Mouse (Mus musculus): ENCODE results near the gene Rab30. TPM values are rescaled to one million over a fixed set of nuclear protein-coding genes. Genes with fewer than 3 reads are reported as not detected.
A peak's percentile ranks its signal among the peaks of the same experiment; 100 is the strongest.

Gene Rab30
- polyA plus RNA-seq, 1 experiment from 2014 or later = 422 TPM

GRCm38 (mm10) chr7:92740411-92741115 lies 840 bp upstream of the Rab30 start:
- peak overlapping the region; percentile 87 for H3K4me2 ChIP-seq (replicated peaks; ENCODE audit: low read depth)
- no peaks in the 10 kb centered on the region for H3K4me1 ChIP-seq (replicated peaks; ENCODE audit: control insufficient read depth, insufficient read depth, low read length)
- no peak for ATAC-seq
- H3K4me3 ChIP-seq (ENCODE audit: low read depth, low read length) = peak overlapping the region; percentile 89
- 1% methylated on average over 23 of the region's 23 CpGs for WGBS
- H3K9ac ChIP-seq (ENCODE audit: low read depth, low read length) = peak overlapping the region; percentile 97
- H3K27ac ChIP-seq (ENCODE audit: low read depth, low read length) = peak overlapping the region; percentile 92
- no peak for TF ChIP-seq CTCF (IDR thresholded peaks at IDR 0.05; ENCODE audit: low read depth)
- no peaks in the 10 kb centered on the region for H3K27me3 ChIP-seq (replicated peaks; ENCODE audit: control insufficient read depth, insufficient read depth, low read length)
- no peaks in the 10 kb centered on the region for H3K9me3 ChIP-seq (ENCODE audit: control insufficient read depth)
- H3K36me3 ChIP-seq (ENCODE audit: control insufficient read depth, insufficient read depth) = peaks cover 11% of the 10 kb centered on the region

- peak overlapping the region; percentile 89 for H3K4me3 ChIP-seq (ENCODE audit: low read depth, low read length)
- no peak for TF ChIP-seq CTCF (IDR thresholded peaks at IDR 0.05; ENCODE audit: low read depth)
- H3K36me3 ChIP-seq (ENCODE audit: control insufficient read depth, insufficient read depth) = peaks cover 11% of the 10 kb centered on the region
- H3K9me3 ChIP-seq (ENCODE audit: control insufficient read depth) = no peaks in the 10 kb centered on the region
- WGBS = under 1% methylated on average over 9 of the region's 9 CpGs
- H3K4me1 ChIP-seq (replicated peaks; ENCODE audit: control insufficient read depth, insufficient read depth, low read length) = no peaks in the 10 kb centered on the region
- peak overlapping the region; percentile 86 for H3K27ac ChIP-seq (ENCODE audit: low read depth, low read length)
- peak; percentile 7; the same call in 1 of the 2 replicates for ATAC-seq
- peak overlapping the region; percentile 87 for H3K4me2 ChIP-seq (replicated peaks; ENCODE audit: low read depth)
- H3K27me3 ChIP-seq (replicated peaks; ENCODE audit: control insufficient read depth, insufficient read depth, low read length) = no peaks in the 10 kb centered on the region
- peak overlapping the region; percentile 57 for H3K9ac ChIP-seq (ENCODE audit: low read depth, low read length)
These were observed 452 bp downstream of the Rab30 start for GRCm38 (mm10) chr7:92741861-92742249.

- no peaks in the 10 kb centered on the region for H3K4me1 ChIP-seq (replicated peaks; ENCODE audit: control insufficient read depth, insufficient read depth, low read length)
- ATAC-seq = no peak
- H3K36me3 ChIP-seq (ENCODE audit: control insufficient read depth, insufficient read depth) = peaks cover 9% of the 10 kb centered on the region
- H3K27me3 ChIP-seq (replicated peaks; ENCODE audit: control insufficient read depth, insufficient read depth, low read length) = no peaks in the 10 kb centered on the region
- peak overlapping the region; percentile 57 for H3K9ac ChIP-seq (ENCODE audit: low read depth, low read length)
- 0% methylated on average over 16 of the region's 16 CpGs for WGBS
- H3K9me3 ChIP-seq (ENCODE audit: control insufficient read depth) = no peaks in the 10 kb centered on the region
- H3K27ac ChIP-seq (ENCODE audit: low read depth, low read length) = peak overlapping the region; percentile 86
- H3K4me2 ChIP-seq (replicated peaks; ENCODE audit: low read depth) = peak overlapping the region; percentile 87
- no peak for TF ChIP-seq CTCF (IDR thresholded peaks at IDR 0.05; ENCODE audit: low read depth)
- H3K4me3 ChIP-seq (ENCODE audit: low read depth, low read length) = peak overlapping the region; percentile 89
These were observed 938 bp downstream of the Rab30 start for GRCm38 (mm10) chr7:92742341-92742741.

GRCm38 (mm10) chr7:92742774-92743173 lies 1.4 kb downstream of the Rab30 start:
- no peaks in the 10 kb centered on the region for H3K27me3 ChIP-seq (replicated peaks; ENCODE audit: control insufficient read depth, insufficient read depth, low read length)
- no peak for TF ChIP-seq CTCF (IDR thresholded peaks at IDR 0.05; ENCODE audit: low read depth)
- H3K27ac ChIP-seq (ENCODE audit: low read depth, low read length) = peak overlapping the region; percentile 86; the same call in 1 of the 2 replicates
- H3K4me1 ChIP-seq (replicated peaks; ENCODE audit: control insufficient read depth, insufficient read depth, low read length) = no peaks in the 10 kb centered on the region
- peak overlapping the region; percentile 87 for H3K4me2 ChIP-seq (replicated peaks; ENCODE audit: low read depth)
- H3K9me3 ChIP-seq (ENCODE audit: control insufficient read depth) = no peaks in the 10 kb centered on the region
- H3K9ac ChIP-seq (ENCODE audit: low read depth, low read length) = peak overlapping the region; percentile 57; the same call in 1 of the 2 replicates
- ATAC-seq = peak; percentile 12; the same call in 1 of the 2 replicates
- WGBS = 0% methylated on average over 6 of the region's 6 CpGs
- peaks cover 6% of the 10 kb centered on the region; the same call in 1 of the 2 replicates for H3K36me3 ChIP-seq (ENCODE audit: control insufficient read depth, insufficient read depth)
- H3K4me3 ChIP-seq (ENCODE audit: low read depth, low read length) = peak overlapping the region; percentile 89

DNA sequence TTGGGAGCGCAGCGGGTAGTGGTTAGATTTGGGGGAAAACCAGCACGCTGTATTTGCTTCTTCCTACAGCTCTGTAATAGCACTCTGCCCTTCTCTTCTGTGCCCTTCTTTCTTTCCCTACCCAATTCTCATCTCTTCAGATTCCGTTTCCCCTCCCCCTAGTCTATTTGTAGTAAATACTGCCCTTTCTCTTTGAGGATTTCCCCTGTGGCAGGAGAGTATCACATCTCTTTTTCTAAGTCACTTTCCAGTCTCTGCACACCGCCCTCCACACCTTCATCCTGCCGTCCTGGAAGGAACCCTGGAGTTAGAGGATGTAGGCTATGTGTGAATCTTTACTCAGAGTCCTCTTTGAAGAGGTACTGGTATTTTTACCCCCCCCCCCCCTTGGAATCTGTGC lies 1.9 kb downstream of the Rab30 start:
- ATAC-seq = no peak
- Histone ChIP-seq H3K9me3 (ENCODE audit: control insufficient read depth) (no peaks in the 10 kb centered on the region), H3K27ac (ENCODE audit: low read depth, low read length) (peak overlapping the region; percentile 52; the same call in 1 of the 2 replicates), H3K4me2 (replicated peaks; ENCODE audit: low read depth) (peak overlapping the region; percentile 87), H3K4me1 (replicated peaks; ENCODE audit: control insufficient read depth, insufficient read depth, low read length) (no peaks in the 10 kb centered on the region), H3K9ac (ENCODE audit: low read depth, low read length) (no peak overlapping the region), H3K27me3 (replicated peaks; ENCODE audit: control insufficient read depth, insufficient read depth, low read length) (no peaks in the 10 kb centered on the region), H3K4me3 (ENCODE audit: low read depth, low read length) (peak overlapping the region; percentile 89), H3K36me3 (ENCODE audit: control insufficient read depth, insufficient read depth) (peaks cover 6% of the 10 kb centered on the region; the same call in 1 of the 2 replicates)
- no peak for TF ChIP-seq CTCF (IDR thresholded peaks at IDR 0.05; ENCODE audit: low read depth)
- WGBS = 23% methylated on average over 6 of the region's 6 CpGs

GRCm38 (mm10) chr7:92750395-92750794 lies 9.0 kb downstream of the Rab30 start:
- Histone ChIP-seq H3K4me1 (replicated peaks; ENCODE audit: control insufficient read depth, insufficient read depth, low read length) (no peaks in the 10 kb centered on the region), H3K4me3 (ENCODE audit: low read depth, low read length) (no peak overlapping the region), H3K27me3 (replicated peaks; ENCODE audit: control insufficient read depth, insufficient read depth, low read length) (no peaks in the 10 kb centered on the region), H3K9me3 (ENCODE audit: control insufficient read depth) (no peaks in the 10 kb centered on the region), H3K4me2 (replicated peaks; ENCODE audit: low read depth) (no peak overlapping the region), H3K9ac (ENCODE audit: low read depth, low read length) (no peak overlapping the region), H3K27ac (ENCODE audit: low read depth, low read length) (no peak overlapping the region), H3K36me3 (ENCODE audit: control insufficient read depth, insufficient read depth) (no peaks in the 10 kb centered on the region)
- WGBS = 71% methylated on average over 2 of the region's 2 CpGs
- no peak for ATAC-seq
- no peak for TF ChIP-seq CTCF (IDR thresholded peaks at IDR 0.05; ENCODE audit: low read depth)
